Mouse (Mus musculus) kidney, embryonic 16.5 days (tissue): ENCODE results near the gene Irf9. TPM values are rescaled to one million over a fixed set of nuclear protein-coding genes. Genes with fewer than 3 reads are reported as not detected.

ENCODE experiments used
- ATAC-seq: fragments of 200-750 bp; cut with Nextera tagmentation; 2 replicates; pipeline ENCODE4 v1.8.0; 2017; ENCODE audit warnings: moderate TSS enrichment; ENCODE audit not compliant: low FRiP score, low TSS enrichment
- H3K27ac ChIP-seq: fragments of 300-500 bp; sonication (generic); 2 replicates; pipeline ENCODE4 v1.5.1; 2014; ENCODE audit warnings: low read length
- H3K27me3 ChIP-seq: fragments of 300-500 bp; sonication (generic); 2 replicates; pipeline ENCODE4 v1.6.1; 2014; ENCODE audit warnings: low read length, control low read depth, mixed read lengths; ENCODE audit not compliant: insufficient read depth
- H3K36me3 ChIP-seq: fragments of 300-500 bp; sonication (generic); 2 replicates; pipeline ENCODE4 v1.6.1; 2014; ENCODE audit warnings: low read length, control low read depth, mixed read lengths; ENCODE audit not compliant: insufficient read depth
- H3K4me1 ChIP-seq: fragments of 300-500 bp; sonication (generic); 2 replicates; pipeline ENCODE4 v1.6.1; 2014; ENCODE audit warnings: low read length, control low read depth, mixed read lengths; ENCODE audit not compliant: insufficient read depth
- H3K4me2 ChIP-seq: fragments of 300-500 bp; sonication (generic); replicated peaks from 2 replicates; pipeline ENCODE4 v1.6.1; 2014; ENCODE audit warnings: low read depth, low read length
- H3K4me3 ChIP-seq: fragments of 300-500 bp; sonication (generic); 2 replicates; pipeline ENCODE4 v1.5.1; 2014; ENCODE audit warnings: mild to moderate bottlenecking, low read length
- H3K9ac ChIP-seq: fragments of 300-500 bp; sonication (generic); replicated peaks from 2 replicates; pipeline ENCODE4 v1.6.1; 2014; ENCODE audit warnings: low read length
- H3K9me3 ChIP-seq: fragments of 300-500 bp; sonication (generic); 2 replicates; pipeline ENCODE4 v1.6.1; 2016; ENCODE audit warnings: low read length, control low read depth
- WGBS: fragments of 180-500 bp; shearing (Covaris S2); extraction: QIAGEN DNeasy Blood & Tissue Kit; methylation state at CpG from one replicate; pipeline ENCODE4 v1.1.7; 2014; 5-methylcytosine and 5-hydroxymethylcytosine counted together
- polyA plus RNA-seq: library from polyadenylated mRNA; unstranded; fragments of >200 nt; fragmentation: Nextera tagmentation; extraction: Ambion mirVana; gene quantifications from 2 replicates; pipeline ENCODE4 v1.2.1, GENCODE M21; 2015

Gene Irf9
- polyA plus RNA-seq, 1 experiment from 2014 or later: 17.7 TPM

- Histone ChIP-seq H3K4me3 (no peak overlapping the region), H3K36me3 (no peaks in the 10 kb centered on the region), H3K27me3 (no peaks in the 10 kb centered on the region), H3K9ac (no peak overlapping the region), H3K9me3 (no peaks in the 10 kb centered on the region), H3K27ac (no peak overlapping the region), H3K4me2 (no peak overlapping the region), H3K4me1 (no peaks in the 10 kb centered on the region)
- WGBS: 90% methylated on average over 7 of the region's 7 CpGs
- no peak for ATAC-seq
These were observed 48.2 kb downstream of the Irf9 start for GRCm38 (mm10) chr14:55651528-55651927.

GRCm38 (mm10) chr14:55656935-55657334, 53.6 kb downstream of the Irf9 start:
- H3K36me3 ChIP-seq: peaks cover 5% of the 10 kb centered on the region; the same call in 1 of the 2 replicates
- H3K4me2 ChIP-seq: no peak overlapping the region
- H3K4me1 ChIP-seq: peaks cover 10% of the 10 kb centered on the region; the same call in 1 of the 2 replicates
- H3K27me3 ChIP-seq: no peaks in the 10 kb centered on the region
- no peaks in the 10 kb centered on the region for H3K9me3 ChIP-seq
- no peak overlapping the region for H3K4me3 ChIP-seq
- H3K9ac ChIP-seq: no peak overlapping the region
- ATAC-seq: no peak
- H3K27ac ChIP-seq: no peak overlapping the region
- 88% methylated on average over 3 of the region's 3 CpGs for WGBS

- peaks cover 10% of the 10 kb centered on the region; the same call in 1 of the 2 replicates for H3K4me1 ChIP-seq
- WGBS: 79% methylated on average over 5 of the region's 5 CpGs
- H3K4me3 ChIP-seq: no peak overlapping the region
- H3K27me3 ChIP-seq: no peaks in the 10 kb centered on the region
- H3K36me3 ChIP-seq: peaks cover 10% of the 10 kb centered on the region
- no peaks in the 10 kb centered on the region for H3K9me3 ChIP-seq
- H3K4me2 ChIP-seq: no peak overlapping the region
- H3K9ac ChIP-seq: no peak overlapping the region
- ATAC-seq: no peak
- H3K27ac ChIP-seq: no peak overlapping the region
These were observed 54.6 kb downstream of the Irf9 start for GRCm38 (mm10) chr14:55658011-55658410.

Other genes with a start within 250 kb of the Irf9 start
- gene Dhrs4, start 124.8 kb upstream of the Irf9 start, polyA plus RNA-seq: 147 and 157 TPM in 2 replicates
- gene Carmil3, start 112.9 kb upstream of the Irf9 start, polyA plus RNA-seq: 2.5 and 3.0 TPM in 2 replicates
- gene Cpne6, start 93.1 kb upstream of the Irf9 start, polyA plus RNA-seq: 0.21 and 0.46 TPM in 2 replicates
- gene Nrl, start 78.6 kb upstream of the Irf9 start, polyA plus RNA-seq: not detected in 2 replicates
- gene Pck2, start 63.3 kb upstream of the Irf9 start, polyA plus RNA-seq: 64.2 and 66.0 TPM in 2 replicates
- gene Dcaf11, start 43.6 kb upstream of the Irf9 start, polyA plus RNA-seq: 117 TPM in 2 replicates
- gene A730061H03Rik, start 43.2 kb upstream of the Irf9 start, polyA plus RNA-seq: 1.2 and 1.6 TPM in 2 replicates
- gene Fitm1, start 28.0 kb upstream of the Irf9 start, polyA plus RNA-seq: 4.5 and 4.6 TPM in 2 replicates
- gene Psme1, start 25.4 kb upstream of the Irf9 start, polyA plus RNA-seq: 156 and 168 TPM in 2 replicates
- 9.3 and 9.5 TPM in 2 replicates for gene Emc9, start 18.3 kb upstream of the Irf9 start, polyA plus RNA-seq
- gene Psme2, start 12.5 kb upstream of the Irf9 start, polyA plus RNA-seq: 207 and 226 TPM in 2 replicates
- 21.3 and 26.2 TPM in 2 replicates for gene Rnf31, start 11.9 kb upstream of the Irf9 start, polyA plus RNA-seq
- 23.0 and 24.2 TPM in 2 replicates for gene Rec8, start 14.5 kb downstream of the Irf9 start, polyA plus RNA-seq
- 120 and 130 TPM in 2 replicates for gene Ipo4, start 32.4 kb downstream of the Irf9 start, polyA plus RNA-seq
- gene Gm49378, start 34.3 kb downstream of the Irf9 start, polyA plus RNA-seq: 1.5 and 1.6 TPM in 2 replicates
- 137 and 139 TPM in 2 replicates for gene Tm9sf1, start 40.2 kb downstream of the Irf9 start, polyA plus RNA-seq
- gene Tssk4, start 46.6 kb downstream of the Irf9 start, polyA plus RNA-seq: 1.1 and 1.3 TPM in 2 replicates
- 59.8 and 61.0 TPM in 2 replicates for gene Mdp1, start 56.9 kb downstream of the Irf9 start, polyA plus RNA-seq
- 74.1 and 74.2 TPM in 2 replicates for gene Gmpr2, start 68.4 kb downstream of the Irf9 start, polyA plus RNA-seq
- gene Nedd8, start 68.6 kb downstream of the Irf9 start, polyA plus RNA-seq: 514 and 521 TPM in 2 replicates
- 43.9 and 44.5 TPM in 2 replicates for gene Tinf2, start 78.2 kb downstream of the Irf9 start, polyA plus RNA-seq
- gene Tgm1, start 110.4 kb downstream of the Irf9 start, polyA plus RNA-seq: 2.9 and 3.0 TPM in 2 replicates
- gene Rabggta, start 118.7 kb downstream of the Irf9 start, polyA plus RNA-seq: 43.3 and 46.2 TPM in 2 replicates
- gene Dhrs1, start 142.1 kb downstream of the Irf9 start, polyA plus RNA-seq: 112 and 119 TPM in 2 replicates
- 40.6 and 41.9 TPM in 2 replicates for gene Nop9, start 142.1 kb downstream of the Irf9 start, polyA plus RNA-seq
- 21.1 and 21.3 TPM in 2 replicates for gene Cideb, start 154.9 kb downstream of the Irf9 start, polyA plus RNA-seq
- gene Ltb4r2, start 157.9 kb downstream of the Irf9 start, polyA plus RNA-seq: 0.41 and 0.45 TPM in 2 replicates
- 0.54 and 0.92 TPM in 2 replicates for gene Ltb4r1, start 162.4 kb downstream of the Irf9 start, polyA plus RNA-seq
- gene Adcy4, start 180.5 kb downstream of the Irf9 start, polyA plus RNA-seq: 16.7 and 19.7 TPM in 2 replicates
- gene Ripk3, start 185.3 kb downstream of the Irf9 start, polyA plus RNA-seq: 39.3 and 43.4 TPM in 2 replicates
- gene Nfatc4, start 219.6 kb downstream of the Irf9 start, polyA plus RNA-seq: 38.2 and 38.7 TPM in 2 replicates